Mouse (Mus musculus) stomach, embryonic 14.5 days (tissue): ENCODE measurements around the gene Atp6v0a1. TPM values are rescaled to one million over a fixed set of nuclear protein-coding genes. Genes with fewer than 3 reads are reported as not detected.

Experiments
- ATAC-seq: fragments of 200-750 bp; cut with Nextera tagmentation; 2 replicates; pipeline ENCODE4 v1.8.0; 2017; ENCODE audit warnings: low read depth, moderate TSS enrichment; ENCODE audit not compliant: insufficient number of reproducible peaks, insufficient read depth, low FRiP score
- H3K27ac ChIP-seq: fragments of 300-500 bp; sonication (generic); 2 replicates; pipeline ENCODE4 v1.5.1; 2014; ENCODE audit warnings: mild to moderate bottlenecking, low read length, moderate library complexity, mixed read lengths
- H3K27me3 ChIP-seq: fragments of 300-500 bp; sonication (generic); 2 replicates; pipeline ENCODE4 v1.6.1; 2014; ENCODE audit warnings: low read length, control low read depth, mixed read lengths; ENCODE audit not compliant: control insufficient read depth, insufficient read depth
- H3K36me3 ChIP-seq: fragments of 300-500 bp; sonication (generic); 2 replicates; pipeline ENCODE4 v1.6.1; 2014; ENCODE audit warnings: mild to moderate bottlenecking, control low read depth, low read length, moderate library complexity, mixed read lengths; ENCODE audit not compliant: control insufficient read depth, insufficient read depth
- H3K4me1 ChIP-seq: fragments of 300-500 bp; sonication (generic); 2 replicates; pipeline ENCODE4 v1.6.1; 2014; ENCODE audit warnings: low read length, control low read depth, mixed read lengths; ENCODE audit not compliant: control insufficient read depth, insufficient read depth
- H3K4me2 ChIP-seq: fragments of 300-500 bp; sonication (generic); replicated peaks from 2 replicates; pipeline ENCODE4 v1.6.1; 2014; ENCODE audit warnings: low read depth, low read length, control low read depth
- H3K4me3 ChIP-seq: fragments of 300-500 bp; sonication (generic); 2 replicates; pipeline ENCODE4 v1.5.1; 2014; ENCODE audit warnings: low read depth, low read length, control low read depth
- H3K9ac ChIP-seq: fragments of 300-500 bp; sonication (generic); replicated peaks from 2 replicates; pipeline ENCODE4 v1.6.1; 2014; ENCODE audit warnings: low read depth, mild to moderate bottlenecking, control low read depth, low read length, moderate library complexity, mixed read lengths
- H3K9me3 ChIP-seq: fragments of 300-500 bp; sonication (generic); 2 replicates; pipeline ENCODE4 v1.6.1; 2016; ENCODE audit warnings: low read depth, low read length, control low read depth; ENCODE audit not compliant: control insufficient read depth
- WGBS: fragments of 180-500 bp; shearing (Covaris S2); extraction: QIAGEN DNeasy Blood & Tissue Kit; methylation state at CpG from one replicate; pipeline ENCODE4 v1.1.7; 2014; 5-methylcytosine and 5-hydroxymethylcytosine counted together
- polyA plus RNA-seq: library from polyadenylated mRNA; unstranded; fragments of >200 nt; fragmentation: Nextera tagmentation; extraction: Ambion mirVana; gene quantifications from 2 replicates; pipeline ENCODE4 v1.2.1, GENCODE M21; 2014

Gene Atp6v0a1
- polyA plus RNA-seq: 38.4 and 42.0 TPM in 2 replicates

GRCm38 (mm10) chr11:101009046-101009887 lies at the start of gene Atp6v0a1:
Atp6v0a1 (plus strand) TSS chr11:101009452.
- Histone ChIP-seq H3K9ac (peak within 1 kb of the TSS; percentile 60), H3K27me3 (0 out of 2 replicates have a peak, but pooled peaks cover 3% of the 10 kb centered on the region), H3K4me1 (peaks cover 7% of the 10 kb centered on the region; the same call in 1 of the 2 replicates), H3K4me2 (peak within 1 kb of the TSS; percentile 51), H3K9me3 (no peaks in the 10 kb centered on the region), H3K36me3 (peaks cover 8% of the 10 kb centered on the region; the same call in 1 of the 2 replicates), H3K27ac (peak within 1 kb of the TSS; percentile 66), H3K4me3 (peak within 1 kb of the TSS; percentile 63)
- under 1% methylated on average over 44 of the region's 44 CpGs for WGBS
- peak; percentile 100 for ATAC-seq

- H3K27ac ChIP-seq: peak overlapping the region; percentile 44; the same call in 1 of the 2 replicates
- peaks cover 13% of the 10 kb centered on the region for H3K27me3 ChIP-seq
- peaks cover 33% of the 10 kb centered on the region for H3K4me1 ChIP-seq
- WGBS: 5% methylated on average over 14 of the region's 14 CpGs
- H3K9me3 ChIP-seq: no peaks in the 10 kb centered on the region
- H3K4me3 ChIP-seq: 0 out of 2 replicates have a peak overlapping the region, but pooled peaks have one; percentile 14
- H3K36me3 ChIP-seq: peaks cover 13% of the 10 kb centered on the region
- peak overlapping the region; percentile 20 for H3K4me2 ChIP-seq
- no peak overlapping the region for H3K9ac ChIP-seq
- ATAC-seq: no peak
Observed at GRCm38 (mm10) chr11:100959464-100959810, 49.8 kb upstream of the Atp6v0a1 start.

DNA sequence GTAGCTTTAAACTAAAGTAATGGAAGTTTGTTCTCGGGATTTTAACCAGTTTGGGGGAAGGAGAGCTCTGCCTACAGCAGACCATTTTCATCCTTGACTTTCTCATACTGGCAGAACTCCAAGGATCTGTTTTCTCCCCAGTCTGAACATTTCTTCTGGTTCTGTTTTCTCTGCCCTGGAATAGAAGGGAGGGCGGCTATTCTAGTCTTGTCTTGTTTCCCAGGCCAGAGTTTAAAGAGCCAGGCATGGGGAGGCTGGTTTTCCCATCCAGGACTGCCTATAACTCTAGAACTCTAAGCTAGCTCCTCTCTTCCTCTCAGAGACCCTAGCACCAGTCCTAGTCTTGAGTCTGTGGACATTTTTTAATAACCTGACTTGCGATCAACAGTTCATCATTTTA lies 49.4 kb upstream of the Atp6v0a1 start:
- Histone ChIP-seq H3K9me3 (no peaks in the 10 kb centered on the region), H3K4me2 (peak overlapping the region; percentile 20), H3K4me3 (no peak overlapping the region), H3K36me3 (peaks cover 13% of the 10 kb centered on the region), H3K4me1 (peaks cover 37% of the 10 kb centered on the region), H3K9ac (no peak overlapping the region), H3K27me3 (peaks cover 13% of the 10 kb centered on the region), H3K27ac (peak overlapping the region; percentile 44; the same call in 1 of the 2 replicates)
- no peak for ATAC-seq
- WGBS: 25% methylated on average over 3 of the region's 3 CpGs

DNA sequence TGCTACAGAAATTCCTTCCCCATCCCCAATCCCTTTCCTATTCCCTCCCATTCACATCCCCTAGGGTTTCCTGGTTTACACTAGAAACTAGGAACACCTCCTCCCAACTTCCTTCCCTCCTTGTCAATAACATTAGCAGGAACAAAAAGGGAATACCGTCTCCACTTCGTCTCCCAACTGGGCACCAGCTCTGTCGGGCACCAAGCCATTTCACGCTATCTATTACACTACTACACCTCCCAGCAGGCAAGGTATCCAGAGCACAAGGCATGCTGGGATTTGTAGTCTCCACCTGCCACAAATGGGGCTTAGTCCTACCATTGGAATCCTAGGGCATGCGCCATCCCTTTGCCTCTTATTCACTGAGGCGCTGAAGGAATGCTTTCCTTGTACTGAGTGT lies 48.7 kb upstream of the Atp6v0a1 start:
- Histone ChIP-seq H3K27me3 (peaks cover 13% of the 10 kb centered on the region), H3K4me1 (peaks cover 43% of the 10 kb centered on the region), H3K4me2 (no peak overlapping the region), H3K9ac (no peak overlapping the region), H3K4me3 (no peak overlapping the region), H3K9me3 (no peaks in the 10 kb centered on the region), H3K27ac (no peak overlapping the region), H3K36me3 (peaks cover 13% of the 10 kb centered on the region)
- 21% methylated on average over 6 of the region's 6 CpGs for WGBS
- no peak for ATAC-seq

- WGBS: 59% methylated on average over 9 of the region's 9 CpGs
- H3K27ac ChIP-seq: peak overlapping the region; percentile 76; the same call in 1 of the 2 replicates
- peaks cover 13% of the 10 kb centered on the region for H3K27me3 ChIP-seq
- H3K4me2 ChIP-seq: no peak overlapping the region
- H3K9ac ChIP-seq: no peak overlapping the region
- peaks cover 13% of the 10 kb centered on the region for H3K36me3 ChIP-seq
- peak; percentile 31; the same call in 1 of the 2 replicates for ATAC-seq
- H3K9me3 ChIP-seq: no peaks in the 10 kb centered on the region
- peaks cover 44% of the 10 kb centered on the region for H3K4me1 ChIP-seq
- H3K4me3 ChIP-seq: no peak overlapping the region
Observed at GRCm38 (mm10) chr11:100962371-100962911, 46.8 kb upstream of the Atp6v0a1 start.

DNA sequence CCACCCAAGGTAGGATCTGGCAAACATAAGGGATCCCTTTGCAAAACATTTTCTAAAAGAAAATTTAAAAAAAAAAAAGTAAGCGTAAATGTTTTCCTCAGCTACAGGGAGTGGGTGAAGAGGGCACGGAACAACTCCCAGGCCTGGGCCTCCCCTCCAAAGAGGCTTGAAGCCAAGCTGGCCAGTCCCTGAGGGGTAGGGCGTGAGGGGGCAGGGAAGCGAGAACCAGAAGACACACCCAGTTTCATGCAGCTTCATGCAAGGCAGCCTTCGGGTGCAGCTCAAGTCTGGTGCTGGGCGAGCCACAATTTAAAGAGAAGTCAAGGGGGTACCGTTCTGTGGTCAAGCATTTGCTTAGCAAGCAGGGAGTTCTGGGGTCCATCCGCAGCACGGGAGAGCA lies 45.6 kb upstream of the Atp6v0a1 start:
- Histone ChIP-seq H3K4me1 (peaks cover 54% of the 10 kb centered on the region), H3K9ac (no peak overlapping the region), H3K27me3 (peaks cover 4% of the 10 kb centered on the region), H3K36me3 (peaks cover 4% of the 10 kb centered on the region), H3K4me3 (no peak overlapping the region), H3K27ac (peak overlapping the region; percentile 76; the same call in 1 of the 2 replicates), H3K4me2 (no peak overlapping the region), H3K9me3 (no peaks in the 10 kb centered on the region)
- WGBS: 65% methylated on average over 9 of the region's 9 CpGs
- ATAC-seq: no peak

DNA sequence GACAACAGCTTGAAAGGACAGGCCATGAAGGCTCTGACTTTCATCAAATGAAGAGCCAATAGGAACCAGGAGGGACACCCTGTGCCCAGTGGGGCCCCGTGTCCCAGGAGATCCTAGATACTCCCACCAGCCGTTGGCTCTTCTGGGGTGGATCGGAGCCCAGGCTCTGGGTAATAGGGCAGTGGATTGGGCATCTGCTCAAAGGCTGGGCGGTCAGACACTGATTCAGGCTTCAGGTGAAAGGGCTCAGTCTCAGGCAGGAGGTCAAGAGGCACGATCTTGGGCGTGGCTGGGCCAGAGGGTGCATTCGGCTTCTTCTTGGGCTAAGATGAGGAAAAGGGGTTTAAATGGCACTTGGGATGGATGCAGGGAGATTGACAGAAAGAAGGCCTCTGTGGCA lies 45.1 kb upstream of the Atp6v0a1 start:
- Histone ChIP-seq H3K4me2 (no peak overlapping the region), H3K4me3 (no peak overlapping the region), H3K36me3 (no peaks in the 10 kb centered on the region; the same call in 1 of the 2 replicates), H3K9ac (no peak overlapping the region), H3K4me1 (peaks cover 58% of the 10 kb centered on the region), H3K9me3 (no peaks in the 10 kb centered on the region), H3K27ac (peak overlapping the region; percentile 18), H3K27me3 (no peaks in the 10 kb centered on the region)
- ATAC-seq: no peak
- 83% methylated on average over 7 of the region's 7 CpGs for WGBS

- Histone ChIP-seq H3K4me2 (no peak overlapping the region), H3K9me3 (no peaks in the 10 kb centered on the region)
- no peak for ATAC-seq
Observed at GRCm38 (mm10) chr11:100964901-100965542, 44.2 kb upstream of the Atp6v0a1 start.

More at GRCm38 (mm10) chr11:100964901-100965542, 44.2 kb upstream of the Atp6v0a1 start:
- 82% methylated on average over 6 of the region's 6 CpGs for WGBS
- Histone ChIP-seq H3K27me3 (no peaks in the 10 kb centered on the region), H3K27ac (peak overlapping the region; percentile 18; the same call in 1 of the 2 replicates), H3K4me3 (no peak overlapping the region), H3K9ac (no peak overlapping the region), H3K4me1 (peaks cover 54% of the 10 kb centered on the region), H3K36me3 (no peaks in the 10 kb centered on the region; the same call in 1 of the 2 replicates)
